Mouse (Mus musculus): Measurements from ENCODE around the gene Hlf.

The Hlf gene

GRCm38 (mm10) chr11:90390817-90391173 is at the start of gene Hlf:
Gene Hlf, minus strand, starts transcription at chr11:90390895.
- DNase-seq: peak; percentile 95

- DNase-seq: no peak
Measured at GRCm38 (mm10) chr11:90438768-90439167, 48.1 kb upstream of the Hlf start.

GRCm38 (mm10) chr11:90425207-90425525 is 34.5 kb upstream of the Hlf start:
- DNase-seq: no peak

GRCm38 (mm10) chr11:90424334-90425206 is 33.9 kb upstream of the Hlf start:
- DNase-seq: no peak

- no peak for DNase-seq
Measured at GRCm38 (mm10) chr11:90423896-90424295, 33.2 kb upstream of the Hlf start.

- DNase-seq: no peak
Measured at GRCm38 (mm10) chr11:90419706-90420105, 29.0 kb upstream of the Hlf start.

GRCm38 (mm10) chr11:90417921-90418320 is 27.2 kb upstream of the Hlf start:
- DNase-seq: peak; percentile 99

GRCm38 (mm10) chr11:90417011-90417410 is 26.3 kb upstream of the Hlf start:
- no peak for DNase-seq

GRCm38 (mm10) chr11:90398850-90399249 is 8.2 kb upstream of the Hlf start:
- DNase-seq: no peak

- no peak for DNase-seq
Measured at GRCm38 (mm10) chr11:90391271-90392185, 833 bp upstream of the Hlf start.

- DNase-seq: peak; percentile 23
Measured at GRCm38 (mm10) chr11:90389902-90390816, 536 bp downstream of the Hlf start.

GRCm38 (mm10) chr11:90389174-90389901 is 1.4 kb downstream of the Hlf start:
- peak; percentile 67 for DNase-seq

- no peak for DNase-seq
Measured at GRCm38 (mm10) chr11:90387501-90388440, 2.9 kb downstream of the Hlf start.

- peak; percentile 89 for DNase-seq
Measured at GRCm38 (mm10) chr11:90382005-90382611, 8.6 kb downstream of the Hlf start.

GRCm38 (mm10) chr11:90381113-90381512 is 9.6 kb downstream of the Hlf start:
- DNase-seq: no peak

- DNase-seq: no peak
Measured at GRCm38 (mm10) chr11:90380131-90380685, 10.5 kb downstream of the Hlf start.

- DNase-seq: no peak
Measured at GRCm38 (mm10) chr11:90378008-90378407, 12.7 kb downstream of the Hlf start.

- no peak for DNase-seq
Measured at GRCm38 (mm10) chr11:90376436-90376835, 14.3 kb downstream of the Hlf start.

- DNase-seq: peak; percentile 43
Measured at GRCm38 (mm10) chr11:90371470-90372100, 19.1 kb downstream of the Hlf start.

Measured in kidney, postnatal 10 days (tissue).